Mouse (Mus musculus) limb, embryonic 10.5 days (tissue): ENCODE measurements around the gene Rab17. TPM values are rescaled to one million over a fixed set of nuclear protein-coding genes. Genes with fewer than 3 reads are reported as not detected.

Experiments used
- DNase-seq: peaks from one replicate; pipeline ENCODE4 v3.0.0-alpha.2; 2017; ENCODE audit warnings: low spot score
- H3K27ac ChIP-seq: fragments of 300-500 bp; sonication (generic); 2 replicates; pipeline ENCODE4 v1.5.1; 2016; ENCODE audit warnings: mild to moderate bottlenecking
- H3K27me3 ChIP-seq: fragments of 300-500 bp; sonication (generic); 2 replicates; pipeline ENCODE4 v1.6.1; 2016; ENCODE audit warnings: low read depth, mild to moderate bottlenecking; ENCODE audit not compliant: poor library complexity, severe bottlenecking
- H3K36me3 ChIP-seq: fragments of 300-500 bp; sonication (generic); 2 replicates; pipeline ENCODE4 v1.6.1; 2016; ENCODE audit warnings: mild to moderate bottlenecking, moderate library complexity
- H3K4me1 ChIP-seq: fragments of 300-500 bp; sonication (generic); 2 replicates; pipeline ENCODE4 v1.6.1; 2016
- H3K4me3 ChIP-seq: fragments of 300-500 bp; sonication (generic); 2 replicates; pipeline ENCODE4 v1.5.1; 2016; ENCODE audit warnings: mild to moderate bottlenecking, moderate library complexity
- H3K9me3 ChIP-seq: fragments of 300-500 bp; sonication (generic); replicated peaks from 2 replicates; pipeline ENCODE4 v1.6.1; 2016; ENCODE audit warnings: mild to moderate bottlenecking
- WGBS: fragments of 180-500 bp; shearing (Covaris S2); methylation state at CpG from one replicate; pipeline ENCODE4 v1.1.7; 2016; 5-methylcytosine and 5-hydroxymethylcytosine counted together
- polyA plus RNA-seq: library from polyadenylated mRNA; unstranded; fragments of >200 nt; fragmentation: Nextera tagmentation; extraction: Ambion mirVana; gene quantifications from 2 replicates; pipeline ENCODE4 v1.2.1, GENCODE M21; 2016

The Rab17 gene
- polyA plus RNA-seq, 1 experiment from 2014 or later: 0.69 TPM

GRCm38 (mm10) chr1:90913231-90913630 lies 56.2 kb downstream of the Rab17 start:
- no peaks in the 10 kb centered on the region for H3K9me3 ChIP-seq
- no peaks in the 10 kb centered on the region for H3K36me3 ChIP-seq
- H3K4me3 ChIP-seq: no peak overlapping the region
- WGBS: 77% methylated on average over 6 of the region's 6 CpGs
- H3K27me3 ChIP-seq: peaks cover 36% of the 10 kb centered on the region
- peaks cover 21% of the 10 kb centered on the region for H3K4me1 ChIP-seq
- H3K27ac ChIP-seq: no peak overlapping the region
- DNase-seq: no peak

GRCm38 (mm10) chr1:90909631-90910152 lies 59.8 kb downstream of the Rab17 start:
- WGBS: 62% methylated on average over 17 of the region's 17 CpGs
- no peak for DNase-seq
- H3K27me3 ChIP-seq: peaks cover 14% of the 10 kb centered on the region; the same call in 1 of the 2 replicates
- 0 out of 2 replicates have a peak overlapping the region, but pooled peaks have one; percentile 4 for H3K27ac ChIP-seq
- no peaks in the 10 kb centered on the region for H3K9me3 ChIP-seq
- peaks cover 15% of the 10 kb centered on the region for H3K4me1 ChIP-seq
- no peaks in the 10 kb centered on the region for H3K36me3 ChIP-seq
- H3K4me3 ChIP-seq: no peak overlapping the region

GRCm38 (mm10) chr1:90909161-90909560 lies 60.3 kb downstream of the Rab17 start:
- Histone ChIP-seq H3K27me3 (peaks cover 10% of the 10 kb centered on the region; the same call in 1 of the 2 replicates), H3K27ac (no peak overlapping the region), H3K4me1 (peaks cover 12% of the 10 kb centered on the region), H3K4me3 (no peak overlapping the region), H3K9me3 (no peaks in the 10 kb centered on the region), H3K36me3 (no peaks in the 10 kb centered on the region)
- no peak for DNase-seq

Other genes with a start within 250 kb of the Rab17 start
- gene Col6a3, start 125.7 kb downstream of the Rab17 start, polyA plus RNA-seq: 2.8 and 5.6 TPM in 2 replicates
- 0.06 and 0.51 TPM in 2 replicates for gene Mlph, start 54.6 kb downstream of the Rab17 start, polyA plus RNA-seq
- not detected in 2 replicates for gene Prlh, start 16.6 kb downstream of the Rab17 start, polyA plus RNA-seq
- gene Lrrfip1, start 29.1 kb upstream of the Rab17 start, polyA plus RNA-seq: 21.2 and 21.7 TPM in 2 replicates
- 0.53 and 0.68 TPM in 2 replicates for gene Rbm44, start 175.4 kb upstream of the Rab17 start, polyA plus RNA-seq
- gene Ramp1, start 210.2 kb upstream of the Rab17 start, polyA plus RNA-seq: 0.16 and 0.23 TPM in 2 replicates